Mouse (Mus musculus): ENCODE results near the gene Nap1l1. TPM values are rescaled to one million over a fixed set of nuclear protein-coding genes. Genes with fewer than 3 reads are reported as not detected.

Nap1l1 gene
- polyA plus RNA-seq, 1 experiment from 2014 or later, result 147 TPM

DNA sequence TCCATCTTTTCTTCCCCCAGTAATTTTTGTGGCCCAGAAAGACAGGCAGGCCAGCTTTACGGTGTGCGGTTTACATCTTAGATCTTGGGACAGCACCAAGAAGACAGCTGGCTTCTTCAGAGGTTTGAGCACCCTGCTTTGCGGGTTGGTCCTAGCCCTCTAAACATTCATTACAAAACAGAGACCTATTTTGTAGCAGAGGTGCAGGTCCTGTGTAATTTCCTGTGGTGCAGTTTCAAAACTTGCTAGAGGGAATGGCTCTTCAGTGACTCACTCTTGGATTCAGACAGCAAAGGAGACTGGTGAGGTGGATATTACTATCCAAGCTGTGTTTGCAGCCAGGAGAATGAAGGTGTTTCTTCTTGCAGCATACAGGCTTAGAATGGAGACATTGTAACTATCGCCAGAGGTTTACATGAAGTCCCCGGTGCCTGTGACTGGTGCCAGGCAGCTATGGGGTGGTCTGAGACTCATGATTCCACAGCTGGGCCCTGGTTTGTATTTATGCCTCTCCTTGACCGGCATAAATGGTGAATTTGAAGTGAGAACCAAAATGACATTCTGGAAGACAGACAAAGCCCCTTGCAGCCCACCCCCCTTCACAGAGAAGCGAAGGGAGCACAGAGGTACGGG is 43.9 kb downstream of the Nap1l1 start:
- Histone ChIP-seq H3K4me1 (ENCODE audit: control insufficient read depth, insufficient read depth, low read depth, low read length) (no peaks in the 10 kb centered on the region; the same call in 1 of the 2 replicates), H3K9me3 (ENCODE audit: control insufficient read depth, low read length) (no peaks in the 10 kb centered on the region), H3K4me2 (ENCODE audit: low read length) (no peak overlapping the region), H3K9ac (ENCODE audit: low read depth, low read length) (no peak overlapping the region), H3K27me3 (replicated peaks; ENCODE audit: control insufficient read depth, insufficient read depth, low read length) (no peaks in the 10 kb centered on the region), H3K4me3 (ENCODE audit: low read length) (no peak overlapping the region), H3K27ac (ENCODE audit: low read depth, low read length) (no peak overlapping the region), H3K36me3 (ENCODE audit: control insufficient read depth, insufficient read depth, low read length) (no peaks in the 10 kb centered on the region)
- WGBS, result 86% methylated on average over 8 of the region's 8 CpGs
- ATAC-seq, result no peak

- H3K9ac ChIP-seq (ENCODE audit: low read depth, low read length), result no peak overlapping the region
- no peak overlapping the region for H3K4me3 ChIP-seq (ENCODE audit: low read length)
- ATAC-seq, result no peak
- H3K27me3 ChIP-seq (replicated peaks; ENCODE audit: control insufficient read depth, insufficient read depth, low read length), result no peaks in the 10 kb centered on the region
- no peaks in the 10 kb centered on the region for H3K36me3 ChIP-seq (ENCODE audit: control insufficient read depth, insufficient read depth, low read length)
- 93% methylated on average over 4 of the region's 4 CpGs for WGBS
- no peak overlapping the region for H3K27ac ChIP-seq (ENCODE audit: low read depth, low read length)
- H3K4me1 ChIP-seq (ENCODE audit: control insufficient read depth, insufficient read depth, low read depth, low read length), result no peaks in the 10 kb centered on the region; the same call in 1 of the 2 replicates
- H3K9me3 ChIP-seq (ENCODE audit: control insufficient read depth, low read length), result no peaks in the 10 kb centered on the region
- no peak overlapping the region for H3K4me2 ChIP-seq (ENCODE audit: low read length)
Observed at GRCm38 (mm10) chr10:111518350-111518749, 45.3 kb downstream of the Nap1l1 start.

GRCm38 (mm10) chr10:111519620-111520370 is 46.8 kb downstream of the Nap1l1 start:
- peak; percentile 74 for ATAC-seq
- no peaks in the 10 kb centered on the region for H3K9me3 ChIP-seq (ENCODE audit: control insufficient read depth, low read length)
- H3K4me1 ChIP-seq (ENCODE audit: control insufficient read depth, insufficient read depth, low read depth, low read length), result peaks cover 2% of the 10 kb centered on the region
- H3K27ac ChIP-seq (ENCODE audit: low read depth, low read length), result peak overlapping the region; percentile 30; the same call in 1 of the 2 replicates
- no peaks in the 10 kb centered on the region for H3K36me3 ChIP-seq (ENCODE audit: control insufficient read depth, insufficient read depth, low read length)
- no peaks in the 10 kb centered on the region for H3K27me3 ChIP-seq (replicated peaks; ENCODE audit: control insufficient read depth, insufficient read depth, low read length)
- peak overlapping the region; percentile 43 for H3K4me2 ChIP-seq (ENCODE audit: low read length)
- WGBS, result 37% methylated on average over 24 of the region's 24 CpGs
- H3K9ac ChIP-seq (ENCODE audit: low read depth, low read length), result peak overlapping the region; percentile 12; the same call in 1 of the 2 replicates
- peak overlapping the region; percentile 28 for H3K4me3 ChIP-seq (ENCODE audit: low read length)

DNA sequence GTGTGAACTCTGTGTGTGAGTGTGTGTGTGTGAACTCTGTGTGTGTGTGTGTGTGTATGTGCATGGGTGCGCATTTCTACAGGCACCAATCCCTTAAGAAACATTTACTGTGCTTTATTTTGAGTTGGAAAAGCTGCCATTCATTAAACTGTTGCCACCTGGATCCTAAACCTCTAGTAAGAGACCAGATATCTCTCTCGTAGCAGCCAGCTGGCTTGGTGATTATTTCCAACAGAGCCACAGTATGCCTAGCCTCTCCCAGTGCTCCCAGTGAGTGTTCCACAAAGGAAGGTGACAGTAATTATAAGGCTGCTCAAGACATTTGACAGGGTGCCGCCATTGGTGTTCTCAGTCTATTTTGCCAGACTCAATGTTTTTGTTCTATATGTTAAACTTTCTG is 47.6 kb downstream of the Nap1l1 start:
- Histone ChIP-seq H3K4me1 (ENCODE audit: control insufficient read depth, insufficient read depth, low read depth, low read length) (peaks cover 2% of the 10 kb centered on the region), H3K9ac (ENCODE audit: low read depth, low read length) (no peak overlapping the region), H3K27ac (ENCODE audit: low read depth, low read length) (no peak overlapping the region), H3K36me3 (ENCODE audit: control insufficient read depth, insufficient read depth, low read length) (no peaks in the 10 kb centered on the region), H3K9me3 (ENCODE audit: control insufficient read depth, low read length) (no peaks in the 10 kb centered on the region), H3K4me2 (ENCODE audit: low read length) (no peak overlapping the region), H3K27me3 (replicated peaks; ENCODE audit: control insufficient read depth, insufficient read depth, low read length) (no peaks in the 10 kb centered on the region), H3K4me3 (ENCODE audit: low read length) (no peak overlapping the region)
- whole genome bisulfite sequencing, result 52% methylated on average over 3 of the region's 3 CpGs
- ATAC-seq, result no peak

- no peak overlapping the region for H3K9ac ChIP-seq (ENCODE audit: low read depth, low read length)
- H3K27ac ChIP-seq (ENCODE audit: low read depth, low read length), result no peak overlapping the region
- H3K27me3 ChIP-seq (replicated peaks; ENCODE audit: control insufficient read depth, insufficient read depth, low read length), result no peaks in the 10 kb centered on the region
- no peaks in the 10 kb centered on the region for H3K9me3 ChIP-seq (ENCODE audit: control insufficient read depth, low read length)
- ATAC-seq, result no peak
- H3K4me3 ChIP-seq (ENCODE audit: low read length), result no peak overlapping the region
- peaks cover 2% of the 10 kb centered on the region for H3K4me1 ChIP-seq (ENCODE audit: control insufficient read depth, insufficient read depth, low read depth, low read length)
- no peak overlapping the region for H3K4me2 ChIP-seq (ENCODE audit: low read length)
- 68% methylated on average over 4 of the region's 4 CpGs for WGBS
- no peaks in the 10 kb centered on the region for H3K36me3 ChIP-seq (ENCODE audit: control insufficient read depth, insufficient read depth, low read length)
Observed at GRCm38 (mm10) chr10:111521636-111522035, 48.6 kb downstream of the Nap1l1 start.

- H3K4me2 ChIP-seq (ENCODE audit: low read length), result no peak overlapping the region
- no peaks in the 10 kb centered on the region for H3K9me3 ChIP-seq (ENCODE audit: control insufficient read depth, low read length)
- H3K27ac ChIP-seq (ENCODE audit: low read depth, low read length), result no peak overlapping the region
- 67% methylated on average over 4 of the region's 4 CpGs for WGBS
- H3K36me3 ChIP-seq (ENCODE audit: control insufficient read depth, insufficient read depth, low read length), result no peaks in the 10 kb centered on the region
- peaks cover 2% of the 10 kb centered on the region for H3K4me1 ChIP-seq (ENCODE audit: control insufficient read depth, insufficient read depth, low read depth, low read length)
- H3K27me3 ChIP-seq (replicated peaks; ENCODE audit: control insufficient read depth, insufficient read depth, low read length), result no peaks in the 10 kb centered on the region
- no peak overlapping the region for H3K4me3 ChIP-seq (ENCODE audit: low read length)
- no peak for ATAC-seq
- H3K9ac ChIP-seq (ENCODE audit: low read depth, low read length), result no peak overlapping the region
Observed at GRCm38 (mm10) chr10:111522230-111522629, 49.2 kb downstream of the Nap1l1 start.

DNA sequence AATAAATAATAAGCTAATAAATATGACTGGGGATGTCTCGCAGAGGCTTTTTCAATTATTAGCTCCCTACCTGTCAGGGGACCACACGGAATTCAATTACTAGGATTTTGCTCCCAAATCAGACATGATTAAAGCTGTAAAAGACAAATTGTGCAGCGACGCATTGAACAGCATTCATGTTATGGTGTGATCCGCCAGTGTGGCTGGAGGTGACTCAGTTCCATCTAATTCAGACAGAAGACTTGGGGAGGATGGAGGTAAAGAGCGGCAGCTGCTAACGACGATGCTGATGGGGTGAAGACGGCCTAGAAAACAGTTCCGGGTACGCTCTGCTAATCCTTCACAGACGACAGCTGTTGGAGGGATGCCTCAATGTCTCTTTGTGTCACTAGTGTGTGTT is 50.9 kb downstream of the Nap1l1 start:
- no peak for ATAC-seq
- 36% methylated on average over 12 of the region's 12 CpGs for WGBS
- no peaks in the 10 kb centered on the region for H3K27me3 ChIP-seq (replicated peaks; ENCODE audit: control insufficient read depth, insufficient read depth, low read length)
- no peaks in the 10 kb centered on the region for H3K9me3 ChIP-seq (ENCODE audit: control insufficient read depth, low read length)
- no peak overlapping the region for H3K27ac ChIP-seq (ENCODE audit: low read depth, low read length)
- no peak overlapping the region for H3K9ac ChIP-seq (ENCODE audit: low read depth, low read length)
- no peak overlapping the region for H3K4me2 ChIP-seq (ENCODE audit: low read length)
- H3K4me3 ChIP-seq (ENCODE audit: low read length), result no peak overlapping the region
- H3K4me1 ChIP-seq (ENCODE audit: control insufficient read depth, insufficient read depth, low read depth, low read length), result peaks cover 2% of the 10 kb centered on the region
- H3K36me3 ChIP-seq (ENCODE audit: control insufficient read depth, insufficient read depth, low read length), result no peaks in the 10 kb centered on the region

- ATAC-seq, result peak; percentile 45; the same call in 1 of the 2 replicates
- no peak overlapping the region for H3K4me2 ChIP-seq (ENCODE audit: low read length)
- H3K27me3 ChIP-seq (replicated peaks; ENCODE audit: control insufficient read depth, insufficient read depth, low read length), result no peaks in the 10 kb centered on the region
- H3K36me3 ChIP-seq (ENCODE audit: control insufficient read depth, insufficient read depth, low read length), result no peaks in the 10 kb centered on the region
- H3K4me3 ChIP-seq (ENCODE audit: low read length), result no peak overlapping the region
- H3K9ac ChIP-seq (ENCODE audit: low read depth, low read length), result no peak overlapping the region
- H3K9me3 ChIP-seq (ENCODE audit: control insufficient read depth, low read length), result no peaks in the 10 kb centered on the region
- no peak overlapping the region for H3K27ac ChIP-seq (ENCODE audit: low read depth, low read length)
- H3K4me1 ChIP-seq (ENCODE audit: control insufficient read depth, insufficient read depth, low read depth, low read length), result peaks cover 2% of the 10 kb centered on the region
- 74% methylated on average over 5 of the region's 5 CpGs for WGBS
Observed at GRCm38 (mm10) chr10:111527057-111527456, 54.0 kb downstream of the Nap1l1 start.

- no peak overlapping the region for H3K27ac ChIP-seq (ENCODE audit: low read depth, low read length)
- no peak for ATAC-seq
- H3K4me1 ChIP-seq (ENCODE audit: control insufficient read depth, insufficient read depth, low read depth, low read length), result peaks cover 2% of the 10 kb centered on the region
- H3K9ac ChIP-seq (ENCODE audit: low read depth, low read length), result no peak overlapping the region
- H3K36me3 ChIP-seq (ENCODE audit: control insufficient read depth, insufficient read depth, low read length), result no peaks in the 10 kb centered on the region
- no peak overlapping the region for H3K4me3 ChIP-seq (ENCODE audit: low read length)
- no peaks in the 10 kb centered on the region for H3K9me3 ChIP-seq (ENCODE audit: control insufficient read depth, low read length)
- 89% methylated on average over 7 of the region's 7 CpGs for WGBS
- H3K27me3 ChIP-seq (replicated peaks; ENCODE audit: control insufficient read depth, insufficient read depth, low read length), result no peaks in the 10 kb centered on the region
- H3K4me2 ChIP-seq (ENCODE audit: low read length), result no peak overlapping the region
Observed at GRCm38 (mm10) chr10:111527613-111528012, 54.6 kb downstream of the Nap1l1 start.

Data from hindbrain, embryonic 16.5 days (tissue).